Mouse (Mus musculus): Measurements from ENCODE around the gene Fsd1. TPM values are rescaled to one million over a fixed set of nuclear protein-coding genes. Genes with fewer than 3 reads are reported as not detected.

The Fsd1 gene
- total RNA-seq, 1 experiment from 2014 or later: 1.5 TPM

DNA sequence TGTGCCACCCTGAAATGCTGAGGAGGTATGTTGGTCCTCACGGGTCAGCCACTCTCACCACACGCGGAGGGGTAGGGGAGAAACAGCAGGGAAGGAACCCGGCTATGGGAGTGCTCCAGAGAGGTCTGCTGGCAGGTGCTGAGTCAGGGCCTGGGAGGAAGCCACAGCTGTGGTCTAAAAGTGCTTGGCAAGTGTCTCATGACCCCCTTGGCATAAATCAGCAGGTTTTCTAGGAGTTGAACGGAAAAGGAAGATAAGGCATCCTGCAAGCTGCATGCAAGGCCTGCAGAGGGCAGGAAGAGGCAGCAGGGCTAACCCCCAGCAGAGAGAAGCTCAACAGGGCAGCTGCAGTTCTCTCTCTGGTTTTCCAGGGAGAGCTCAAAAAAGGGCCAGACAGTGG is 44.6 kb downstream of the Fsd1 start:
- DNase-seq: peak; percentile 53

DNA sequence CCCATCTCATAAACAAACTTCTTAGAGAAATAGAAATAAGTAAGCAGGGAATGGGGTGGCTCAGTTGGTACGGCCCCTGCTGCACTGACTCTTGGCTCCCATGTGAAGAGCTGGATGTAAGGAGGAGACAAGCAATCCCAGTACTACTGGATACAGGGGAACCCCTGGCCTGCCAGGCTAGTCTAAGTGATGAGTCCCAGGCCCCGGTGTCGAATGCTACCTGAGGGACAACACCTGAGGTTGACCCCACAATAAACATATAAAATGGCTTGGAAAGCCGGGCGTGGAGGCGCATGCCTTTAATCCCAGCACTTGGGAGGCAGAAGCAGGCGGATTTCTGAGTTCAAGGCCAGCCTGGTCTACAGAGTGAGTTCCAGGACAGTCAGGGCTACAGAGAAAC is 45.1 kb downstream of the Fsd1 start:
- no peak for DNase-seq

DNA sequence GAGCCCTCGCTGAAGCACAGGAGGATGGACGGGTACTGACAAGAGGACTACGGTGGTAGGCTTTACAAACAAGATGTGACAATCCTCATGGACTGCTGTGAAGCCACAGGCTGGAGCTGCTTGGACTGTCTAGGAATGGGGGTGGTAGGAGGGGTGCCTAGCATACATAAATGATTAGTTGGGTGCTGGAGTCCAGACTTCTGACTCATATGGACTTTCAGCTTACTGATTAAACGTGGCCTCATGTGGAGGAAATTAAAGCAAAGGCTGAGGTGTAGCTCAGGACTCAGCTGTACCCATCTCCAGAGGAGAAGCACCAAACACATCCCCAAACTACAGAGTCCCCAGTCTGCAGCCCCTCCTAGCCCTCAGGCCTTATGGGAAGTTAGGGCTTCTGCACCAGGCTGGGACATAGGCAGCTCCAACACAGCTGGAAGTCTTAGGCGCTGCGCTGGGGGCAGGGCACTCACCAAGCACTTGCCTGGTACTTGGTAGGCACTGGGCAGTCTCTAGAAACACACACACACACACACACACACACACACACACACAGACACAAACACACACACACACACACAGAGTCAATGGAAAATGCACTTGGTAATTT is 45.9 kb downstream of the Fsd1 start:
- no peak for DNase-seq

DNA sequence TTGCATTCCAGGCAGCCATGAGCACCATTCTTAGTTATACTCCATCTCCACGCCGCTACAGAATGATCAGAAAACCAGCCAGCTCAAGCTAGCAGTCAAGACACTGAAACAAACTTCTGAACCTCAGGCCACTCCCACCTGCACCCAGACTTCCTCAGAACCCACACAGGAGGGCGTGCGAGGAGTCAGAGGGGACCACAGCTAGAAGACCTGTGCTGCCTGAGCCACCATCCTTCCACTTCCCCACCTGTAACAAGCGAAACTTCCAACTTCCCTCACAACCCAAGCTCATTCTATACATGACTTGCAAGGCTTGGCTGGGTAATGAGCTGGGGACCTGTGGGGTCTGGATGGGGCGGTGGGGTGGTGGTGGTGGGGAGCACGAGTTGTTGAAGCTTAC is 46.5 kb downstream of the Fsd1 start:
- DNase-seq: no peak

DNA sequence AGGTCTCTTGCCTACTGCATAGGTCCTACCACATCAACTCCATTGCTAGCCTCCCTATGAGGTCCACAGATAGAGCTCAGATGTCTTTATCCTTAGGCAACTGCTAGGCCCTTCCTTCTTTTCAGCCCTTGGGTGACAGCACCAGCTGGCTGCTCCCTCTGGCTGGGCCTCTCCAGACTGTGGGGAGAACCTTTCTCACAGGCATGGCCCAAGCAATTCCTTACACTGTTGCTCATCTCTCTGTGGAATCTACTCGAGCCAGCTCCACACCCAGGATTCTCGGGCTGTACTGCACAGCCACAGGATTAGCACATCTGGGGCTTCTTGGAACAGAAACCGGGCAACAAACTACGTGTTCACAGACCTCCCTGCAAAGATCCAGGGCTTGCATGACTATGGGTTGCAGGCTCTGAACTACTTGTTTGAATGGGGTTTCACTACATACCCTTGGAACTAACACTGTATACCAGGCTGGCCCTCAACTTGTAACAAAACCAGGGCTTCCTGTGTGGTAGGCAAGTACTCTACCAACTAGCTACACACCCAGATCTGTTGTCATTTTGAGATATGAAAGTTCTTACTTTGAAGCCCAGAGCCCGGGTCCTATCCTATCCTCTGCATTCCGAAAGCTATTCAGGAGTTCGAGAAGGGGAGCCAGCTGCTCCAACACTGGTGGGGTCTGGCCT is 47.9 kb downstream of the Fsd1 start:
- no peak for DNase-seq

DNA sequence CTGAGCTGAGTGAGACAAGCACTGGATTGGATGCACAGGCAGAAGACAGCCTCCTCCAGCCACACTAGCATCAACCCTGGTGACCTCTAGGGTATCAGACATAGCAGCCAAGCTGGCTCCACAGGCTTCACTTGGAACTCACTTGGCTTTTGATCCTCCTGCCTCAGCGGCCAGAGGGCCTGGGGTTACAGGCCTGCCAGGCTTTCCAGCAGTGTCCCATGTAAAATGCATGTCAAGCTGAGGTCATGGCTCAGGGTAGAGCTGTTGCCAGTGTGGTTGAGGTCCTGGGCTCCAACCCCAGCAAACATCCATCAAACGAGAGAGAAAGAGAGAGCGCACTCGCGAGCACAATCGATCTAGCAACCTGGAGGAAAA is 48.4 kb downstream of the Fsd1 start:
- no peak for DNase-seq

DNA sequence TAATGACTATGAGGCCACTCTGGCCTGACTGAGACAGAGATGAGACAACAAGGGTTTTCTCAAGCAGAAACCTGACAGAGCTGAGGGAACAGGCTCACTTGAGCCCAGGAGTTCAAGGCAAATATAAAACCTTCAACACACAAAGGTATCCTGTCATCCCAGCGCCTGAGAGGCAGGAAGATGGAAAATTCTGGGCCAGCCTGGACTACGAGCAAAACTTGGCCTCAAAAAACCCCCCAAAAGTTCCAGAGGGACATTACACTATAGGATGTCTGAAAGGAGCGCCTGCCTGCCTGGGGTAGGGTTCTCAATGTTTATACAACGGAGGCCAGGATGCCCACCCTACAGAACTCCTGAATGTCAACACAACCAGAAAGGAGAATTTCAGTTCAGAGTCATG is 48.9 kb downstream of the Fsd1 start:
- DNase-seq: no peak

DNA sequence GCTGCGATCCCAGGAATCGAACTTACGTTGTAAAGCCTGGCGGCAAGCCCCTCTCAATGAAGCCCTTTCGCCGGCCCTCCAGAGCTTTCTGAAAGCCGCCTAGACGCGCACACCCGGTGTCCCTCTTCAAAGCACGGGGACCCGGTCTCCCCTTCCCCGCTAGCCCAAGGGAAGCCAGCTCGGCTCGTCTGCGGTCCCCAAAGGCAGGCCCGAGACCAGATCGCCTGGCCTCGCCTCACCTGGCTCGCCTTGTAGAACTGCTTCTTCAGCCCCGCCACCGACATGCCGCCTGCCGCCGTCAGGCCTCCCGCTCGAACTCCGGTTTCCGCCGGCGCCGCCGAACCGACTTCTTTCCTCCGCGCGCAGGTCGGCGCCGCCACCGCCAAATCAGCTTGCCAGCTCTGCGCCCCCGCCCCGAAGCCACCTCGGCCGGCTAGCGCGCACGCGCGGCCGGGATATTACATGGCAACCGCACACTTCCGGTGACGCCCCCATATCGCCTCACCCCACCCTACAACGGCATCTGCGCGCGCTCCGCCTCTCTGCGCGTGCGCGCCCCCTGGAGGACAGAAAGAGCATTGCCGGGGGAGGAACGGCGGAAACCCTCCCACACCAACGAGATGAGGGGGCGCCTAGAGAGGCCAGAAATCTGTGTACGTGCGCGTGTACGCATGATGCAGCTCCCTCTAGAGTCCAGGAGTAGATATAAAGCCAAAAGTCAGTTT is 50.0 kb downstream of the Fsd1 start, which contains the start of gene Sh3gl1:
Gene Sh3gl1, minus strand, starts transcription at position 460 of the 725 bp plus-strand sequence.
- peak; percentile 99 for DNase-seq

DNA sequence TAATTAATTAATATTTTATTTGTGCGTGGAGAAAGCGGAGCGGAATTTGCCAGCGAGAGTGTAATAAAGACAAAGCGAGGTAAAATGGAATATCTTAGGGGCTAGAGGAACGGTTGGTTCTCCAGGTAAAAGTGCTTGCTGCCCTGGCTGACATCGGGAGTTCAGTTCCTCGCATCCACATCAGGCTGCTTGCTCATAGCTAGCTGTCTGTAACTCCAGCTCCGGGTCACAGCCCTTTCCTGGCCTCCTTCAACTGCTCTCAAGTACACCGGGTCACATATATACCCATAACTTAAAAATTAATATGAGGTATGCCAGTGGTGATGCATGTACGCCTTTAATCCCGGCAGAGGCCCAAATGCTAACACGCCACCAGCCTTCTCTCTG is 50.6 kb downstream of the Fsd1 start:
- DNase-seq: no peak

DNA sequence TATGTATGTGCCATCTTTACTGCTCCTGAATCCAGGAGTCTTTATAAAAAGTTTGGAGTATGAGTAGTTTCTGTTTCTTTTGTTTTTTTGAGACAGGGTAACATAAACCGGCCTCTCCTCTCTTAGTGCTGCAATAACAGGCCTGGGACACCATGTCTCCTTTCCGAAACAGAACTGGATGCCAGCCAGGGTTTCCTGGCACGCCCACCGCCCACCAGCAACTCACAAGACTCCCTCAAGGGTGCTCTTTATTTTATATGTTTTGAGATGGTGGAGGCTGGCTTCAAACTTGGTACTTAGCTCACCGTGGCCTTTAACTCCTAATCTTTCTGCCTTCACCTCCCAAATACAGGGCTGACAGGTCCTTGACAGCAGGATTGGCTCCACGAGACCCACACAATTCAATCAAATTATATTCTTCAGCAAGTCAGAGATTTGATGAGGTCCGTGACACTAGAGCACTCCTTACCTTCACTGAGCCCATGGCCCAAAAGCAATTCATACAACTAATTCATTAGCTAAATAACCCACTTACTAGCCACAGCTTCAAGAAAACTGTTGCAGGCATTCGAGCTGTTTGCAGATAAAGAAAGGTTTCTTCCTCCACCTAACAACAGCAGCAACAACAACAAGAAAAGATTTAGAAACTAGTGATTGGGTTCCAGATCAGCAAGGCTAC is 52.4 kb downstream of the Fsd1 start:
- DNase-seq: no peak

DNA sequence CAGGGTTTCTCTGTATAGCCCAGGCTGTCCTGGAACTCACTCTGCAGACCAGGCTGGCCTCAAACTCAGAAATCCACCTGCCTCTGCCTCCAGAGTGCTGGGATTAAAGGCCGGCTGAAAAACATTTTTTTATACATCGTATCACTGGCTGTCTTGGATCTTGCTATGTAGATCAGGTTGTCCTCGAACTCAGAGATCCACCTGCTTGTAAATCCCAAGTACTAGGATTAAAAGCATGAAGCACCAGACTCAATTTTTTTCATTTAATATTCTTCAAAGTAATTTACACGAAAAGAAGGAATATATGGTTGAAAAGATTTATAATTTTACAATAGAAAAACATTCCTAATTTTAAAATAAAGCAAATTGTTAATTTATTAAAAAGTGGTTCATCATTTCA is 53.0 kb downstream of the Fsd1 start:
- DNase-seq: no peak

DNA sequence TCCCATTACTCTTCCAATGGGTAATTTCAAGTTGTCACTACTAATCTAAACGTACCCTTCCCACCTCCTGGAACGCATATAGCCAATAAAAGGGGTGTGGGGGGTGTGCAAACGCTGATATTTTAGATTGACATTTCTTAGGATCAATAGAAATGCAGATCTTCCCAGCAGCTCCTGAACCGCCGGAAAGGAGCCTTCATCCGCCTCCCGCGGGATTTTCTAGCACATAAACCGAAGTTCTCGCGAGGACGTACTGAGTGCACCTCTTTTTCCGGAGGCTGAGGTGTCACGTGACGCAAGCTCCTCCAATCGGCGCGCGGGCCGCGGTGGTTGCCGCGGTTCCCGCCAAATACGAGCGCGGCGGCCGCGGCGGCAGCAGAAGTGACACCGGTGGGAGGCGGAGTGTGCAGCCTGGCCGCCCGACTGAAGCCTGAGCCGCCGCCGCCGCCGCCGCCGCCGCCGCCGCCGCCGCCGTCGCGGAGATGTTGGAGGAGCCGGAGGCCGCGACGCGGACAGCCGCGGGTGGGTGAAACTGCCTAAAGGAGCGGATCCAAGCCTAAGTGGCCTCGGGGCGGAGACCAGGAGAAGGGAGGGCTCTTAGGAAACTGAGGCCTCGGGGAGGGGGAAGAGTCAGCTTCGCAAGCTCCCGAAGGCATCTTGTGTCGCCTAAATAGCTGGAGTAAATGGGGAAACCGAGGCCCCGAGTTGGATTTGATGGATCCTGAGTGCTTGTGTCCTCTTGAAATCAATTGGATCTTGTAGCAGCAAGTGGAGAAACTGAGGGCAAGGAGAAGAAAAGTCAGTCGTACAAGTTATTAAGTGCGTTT is 53.9 kb downstream of the Fsd1 start, which contains the start of gene Chaf1a:
Gene Chaf1a, plus strand, starts transcription at position 410 of the 827 bp plus-strand sequence.
- peak; percentile 97 for DNase-seq

DNA sequence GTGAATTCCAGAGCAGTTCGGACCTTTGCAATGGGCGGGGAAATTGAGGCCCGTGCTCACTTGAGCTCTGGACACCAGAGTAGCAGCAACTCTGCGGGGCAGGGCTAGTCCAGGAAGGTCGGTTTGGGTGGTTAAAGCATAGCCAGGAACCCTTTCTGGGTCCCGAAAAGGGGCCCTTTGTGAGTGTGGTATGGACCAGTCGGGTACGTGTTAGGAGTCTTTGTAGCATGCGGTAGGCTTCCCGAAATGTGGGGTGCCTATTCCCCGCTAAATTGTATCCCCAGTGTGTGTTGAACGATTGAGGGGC is 54.5 kb downstream of the Fsd1 start:
- no peak for DNase-seq

Other genes with a start within 250 kb of the Fsd1 start
- 0.33 TPM in 1 of 2 replicates, not detected in the other for gene Adgre4, start 236.5 kb upstream of the Fsd1 start, total RNA-seq (2021)
- 8.8 TPM in 2 replicates for gene Zfp119a, start 107.6 kb upstream of the Fsd1 start, total RNA-seq (2021)
- 5.7 and 5.9 TPM in 2 replicates for gene Zfp959, start 94.4 kb upstream of the Fsd1 start, total RNA-seq (2021)
- 3.3 and 4.6 TPM in 2 replicates for gene Zfp119b, start 37.0 kb upstream of the Fsd1 start, total RNA-seq (2021)
- gene Ebi3, start 33.9 kb upstream of the Fsd1 start, total RNA-seq (2021): 0.27 and 0.81 TPM in 2 replicates
- 21.2 and 27.5 TPM in 2 replicates for gene Yju2, start 27.4 kb upstream of the Fsd1 start, total RNA-seq (2021)
- 1.4 and 2.2 TPM in 2 replicates for gene Shd, start 16.0 kb upstream of the Fsd1 start, total RNA-seq (2021)
- 7.7 and 8.3 TPM in 2 replicates for gene Stap2, start 19.1 kb downstream of the Fsd1 start, total RNA-seq (2021)
- 119 and 129 TPM in 2 replicates for gene Mpnd, start 19.2 kb downstream of the Fsd1 start, total RNA-seq (2021)
- 51.5 and 57.1 TPM in 2 replicates for gene Sh3gl1, start 50.1 kb downstream of the Fsd1 start, total RNA-seq (2021)
- gene Chaf1a, start 53.9 kb downstream of the Fsd1 start, total RNA-seq (2021): 8.2 and 9.8 TPM in 2 replicates
- 81.2 and 96.8 TPM in 2 replicates for gene Ubxn6, start 88.5 kb downstream of the Fsd1 start, total RNA-seq (2021)
- 72.5 and 83.1 TPM in 2 replicates for gene Hdgfl2, start 93.1 kb downstream of the Fsd1 start, total RNA-seq (2021)
- 71.4 and 76.3 TPM in 2 replicates for gene Plin4, start 123.3 kb downstream of the Fsd1 start, total RNA-seq (2021)
- gene Plin5, start 131.1 kb downstream of the Fsd1 start, total RNA-seq (2021): 55.3 and 57.4 TPM in 2 replicates
- 15.1 TPM in 2 replicates for gene Lrg1, start 135.5 kb downstream of the Fsd1 start, total RNA-seq (2021)
- 6.9 and 10.4 TPM in 2 replicates for gene Sema6b, start 153.8 kb downstream of the Fsd1 start, total RNA-seq (2021)
- gene Tnfaip8l1, start 176.0 kb downstream of the Fsd1 start, total RNA-seq (2021): 6.2 and 7.7 TPM in 2 replicates
- gene Mydgf, start 197.4 kb downstream of the Fsd1 start, total RNA-seq (2021): 60.4 TPM in 2 replicates
- 40.4 and 41.3 TPM in 2 replicates for gene Dpp9, start 232.4 kb downstream of the Fsd1 start, total RNA-seq (2021)